Mouse (Mus musculus): ENCODE data around the gene Egfl6. TPM values are rescaled to one million over a fixed set of nuclear protein-coding genes. Genes with fewer than 3 reads are reported as not detected.

Gene Egfl6
- total and polyA plus RNA-seq, 3 experiments = 0.28 TPM; not detected in 2

DNA sequence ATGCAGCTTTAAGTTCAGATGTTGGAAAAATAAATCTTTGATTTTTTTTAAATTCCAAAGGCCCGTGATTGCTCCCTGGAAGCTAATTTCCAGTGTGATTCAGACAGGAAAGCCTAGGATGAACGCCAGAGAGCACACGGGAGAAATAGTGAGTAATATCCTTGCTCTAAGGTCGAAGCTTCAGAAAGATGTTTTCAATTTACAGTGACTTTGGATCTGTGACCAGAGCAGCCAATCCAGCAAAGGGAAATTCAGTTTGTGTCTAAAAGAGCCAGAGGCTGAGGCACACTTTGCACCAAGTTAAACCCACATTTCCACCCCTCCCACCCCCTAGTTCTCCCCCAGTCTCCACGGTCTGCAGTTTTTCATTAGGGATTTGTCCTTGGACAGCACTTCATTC lies 20.6 kb downstream of the Egfl6 start:
- H3K4me1 ChIP-seq (ENCODE audit: control insufficient read depth in 1 of 2, insufficient read depth in 2 of 2, low read length in 2 of 2) = no peaks in the 10 kb centered on the region
- TF ChIP-seq JUND (IDR thresholded peaks at IDR 0.05; ENCODE audit: low read depth, low read length) = no peak
- TF ChIP-seq KAT2A (conservative IDR thresholded peaks at IDR 0.05; ENCODE audit: low read depth, low read length) = no peak
- TF ChIP-seq ELF1 (IDR thresholded peaks at IDR 0.05; ENCODE audit: low read depth, low read length) = no peak
- TF ChIP-seq POLR2A (IDR thresholded peaks at IDR 0.05; ENCODE audit: control insufficient read depth in 1 of 2, insufficient read depth in 1 of 2, low read depth in 1 of 2, low read length in 2 of 2, poor library complexity in 1 of 2) = no peak
- no peak for TF ChIP-seq GATA1 (IDR thresholded peaks at IDR 0.05; ENCODE audit: low read depth, low read length)
- TF ChIP-seq ZNF384 (IDR thresholded peaks at IDR 0.05; ENCODE audit: low read depth, low read length) = no peak
- TF ChIP-seq EP300 (IDR thresholded peaks at IDR 0.05; ENCODE audit: low read depth in 1 of 2, low read length in 2 of 2) = no peak
- TF ChIP-seq NELFE (IDR thresholded peaks at IDR 0.05; ENCODE audit: low read depth, low read length) = no peak
- TF ChIP-seq RAD21 (IDR thresholded peaks at IDR 0.05; ENCODE audit: low read depth, low read length) = no peak
- no peak for TF ChIP-seq CTCF (IDR thresholded peaks at IDR 0.05 in 2 of 3, conservative IDR thresholded peaks at IDR 0.05 in 1 of 3; ENCODE audit: control insufficient read depth in 1 of 3, insufficient read depth in 1 of 3, low read depth in 2 of 3, low read length in 3 of 3, poor library complexity in 1 of 3, severe bottlenecking in 1 of 3)
- TF ChIP-seq RCOR1 (IDR thresholded peaks at IDR 0.05; ENCODE audit: low read depth, low read length) = no peak
- no peak for TF ChIP-seq E2F4 (IDR thresholded peaks at IDR 0.05; ENCODE audit: borderline replicate concordance, low read depth, low read length)
- TF ChIP-seq NRF1 (IDR thresholded peaks at IDR 0.05; ENCODE audit: insufficient read depth, low read depth, low read length, poor library complexity, severe bottlenecking) = no peak
- no peak for TF ChIP-seq HCFC1 (IDR thresholded peaks at IDR 0.05; ENCODE audit: low read depth, low read length)
- no peak for TF ChIP-seq GABPA (IDR thresholded peaks at IDR 0.05; ENCODE audit: low read depth, low read length)
- TF ChIP-seq UBTF (IDR thresholded peaks at IDR 0.05; ENCODE audit: borderline replicate concordance, insufficient read depth, low read depth, low read length) = no peak
- no peak for TF ChIP-seq MYB (IDR thresholded peaks at IDR 0.05; ENCODE audit: low read depth, low read length)
- TF ChIP-seq POLR2AphosphoS5 (IDR thresholded peaks at IDR 0.05; ENCODE audit: borderline replicate concordance, low read depth, low read length) = no peak
- TF ChIP-seq BHLHE40 (IDR thresholded peaks at IDR 0.05; ENCODE audit: borderline replicate concordance, low read depth, low read length) = no peak
- no peak for TF ChIP-seq SIN3A (IDR thresholded peaks at IDR 0.05; ENCODE audit: low read length)
- no peaks in the 10 kb centered on the region for H3K36me3 ChIP-seq (ENCODE audit: control insufficient read depth in 1 of 2, insufficient read depth in 2 of 2, low read length in 2 of 2)
- H3K79me2 ChIP-seq (ENCODE audit: control insufficient read depth, insufficient read depth, low read length, poor library complexity) = no peaks in the 10 kb centered on the region
- H3K9ac ChIP-seq (ENCODE audit: control insufficient read depth, low read depth, low read length, poor library complexity, severe bottlenecking) = no peak overlapping the region
- DNase-seq (ENCODE audit: low read depth, low spot score) = no peak
- no peaks in the 10 kb centered on the region for H3K9me3 ChIP-seq (replicated peaks; ENCODE audit: insufficient read depth, low read length)
- no peak overlapping the region for H3K27ac ChIP-seq (ENCODE audit: control insufficient read depth, low read depth, low read length)
- H3K4me3 ChIP-seq (ENCODE audit: control insufficient read depth in 1 of 2, insufficient read depth in 1 of 2, low read depth in 2 of 2, low read length in 2 of 2) = no peak overlapping the region
- H3K27me3 ChIP-seq (ENCODE audit: control insufficient read depth in 1 of 2, insufficient read depth in 2 of 2, low read length in 2 of 2) = no peaks in the 10 kb centered on the region

DNA sequence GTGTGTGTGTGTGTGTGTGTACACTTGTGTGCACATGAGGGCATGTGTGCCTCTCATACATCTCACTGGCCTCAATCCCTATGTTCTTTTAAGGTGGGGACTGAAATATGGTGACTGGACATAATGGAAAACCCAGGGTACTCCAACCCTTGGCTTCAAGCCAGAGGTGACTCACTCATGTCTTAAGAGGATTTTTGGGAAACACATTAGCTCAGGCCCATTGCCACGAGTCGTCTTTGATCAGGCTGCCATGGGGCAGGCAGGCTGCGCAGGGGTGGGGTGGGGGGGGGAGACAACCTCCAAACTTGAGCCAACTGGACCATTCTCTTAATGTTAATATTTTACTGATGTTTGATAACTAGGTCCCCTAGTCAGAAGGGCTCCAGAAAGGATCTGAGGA lies 26.2 kb downstream of the Egfl6 start:
- no peaks in the 10 kb centered on the region for H3K9me3 ChIP-seq (replicated peaks; ENCODE audit: insufficient read depth, low read length)
- no peak overlapping the region for H3K9ac ChIP-seq (ENCODE audit: control insufficient read depth, low read depth, low read length, poor library complexity, severe bottlenecking)
- no peak overlapping the region for H3K27ac ChIP-seq (ENCODE audit: control insufficient read depth, low read depth, low read length)
- H3K4me3 ChIP-seq (ENCODE audit: control insufficient read depth in 1 of 2, insufficient read depth in 1 of 2, low read depth in 2 of 2, low read length in 2 of 2) = no peak overlapping the region
- no peak for DNase-seq (ENCODE audit: low read depth, low spot score)
- no peaks in the 10 kb centered on the region for H3K36me3 ChIP-seq (ENCODE audit: control insufficient read depth in 1 of 2, insufficient read depth in 2 of 2, low read length in 2 of 2)
- no peaks in the 10 kb centered on the region for H3K27me3 ChIP-seq (ENCODE audit: control insufficient read depth in 1 of 2, insufficient read depth in 2 of 2, low read length in 2 of 2)
- TF ChIP-seq NRF1 (IDR thresholded peaks at IDR 0.05; ENCODE audit: insufficient read depth, low read depth, low read length, poor library complexity, severe bottlenecking) (no peak), MAZ (IDR thresholded peaks at IDR 0.05; ENCODE audit: low read depth, low read length) (no peak), RCOR1 (IDR thresholded peaks at IDR 0.05; ENCODE audit: low read depth, low read length) (no peak), CHD1 (IDR thresholded peaks at IDR 0.05; ENCODE audit: low read depth, low read length) (no peak), HCFC1 (IDR thresholded peaks at IDR 0.05; ENCODE audit: low read depth, low read length) (no peak), ZKSCAN1 (IDR thresholded peaks at IDR 0.05; ENCODE audit: low read depth, low read length) (no peak), USF2 (IDR thresholded peaks at IDR 0.05; ENCODE audit: borderline replicate concordance in 1 of 2, insufficient read depth in 1 of 2, low read depth in 1 of 2, low read length in 2 of 2) (no peak), TCF12 (IDR thresholded peaks at IDR 0.05; ENCODE audit: low read depth, low read length) (no peak), RAD21 (IDR thresholded peaks at IDR 0.05; ENCODE audit: low read depth, low read length) (no peak), ETS1 (IDR thresholded peaks at IDR 0.05; ENCODE audit: low read depth, low read length) (no peak), MYB (IDR thresholded peaks at IDR 0.05; ENCODE audit: low read depth, low read length) (no peak), GABPA (IDR thresholded peaks at IDR 0.05; ENCODE audit: low read depth, low read length) (no peak)
- no peaks in the 10 kb centered on the region for H3K79me2 ChIP-seq (ENCODE audit: control insufficient read depth, insufficient read depth, low read length, poor library complexity)
- no peaks in the 10 kb centered on the region for H3K4me1 ChIP-seq (ENCODE audit: control insufficient read depth in 1 of 2, insufficient read depth in 2 of 2, low read length in 2 of 2)
